Mouse (Mus musculus) stomach, postnatal 0 days (tissue): ENCODE results near the gene Dcaf7.

ENCODE experiments used
- CTCF ChIP-seq: IDR thresholded peaks from 2 replicates; pipeline ENCODE4 v1.5.1; 2016; ENCODE audit warnings: antibody characterized with exemption, low read depth, mild to moderate bottlenecking, moderate library complexity
- EP300 ChIP-seq: optimal IDR thresholded peaks from 2 replicates; pipeline ENCODE3; 2016; ENCODE audit warnings: antibody characterized with exemption

GRCm38 (mm10) chr11:106044349-106044748 is 7.7 kb downstream of the Dcaf7 start:
- TF ChIP-seq CTCF, result no peak
- no peak for TF ChIP-seq EP300
